Mouse (Mus musculus) neutrophil, adult 83 days (primary cell): ENCODE measurements around the gene Phldb1. TPM values are rescaled to one million over a fixed set of nuclear protein-coding genes. Genes with fewer than 3 reads are reported as not detected.

ENCODE experiments used
- total RNA-seq, 2 experiments: library from RNA; stranded (reverse); gene quantifications; one replicate each; pipeline ENCODE4 v1.2.4; 2023

The Phldb1 gene
- 1 to 10 TPM; 1.3 to 1.5 TPM for total RNA-seq

DNA sequence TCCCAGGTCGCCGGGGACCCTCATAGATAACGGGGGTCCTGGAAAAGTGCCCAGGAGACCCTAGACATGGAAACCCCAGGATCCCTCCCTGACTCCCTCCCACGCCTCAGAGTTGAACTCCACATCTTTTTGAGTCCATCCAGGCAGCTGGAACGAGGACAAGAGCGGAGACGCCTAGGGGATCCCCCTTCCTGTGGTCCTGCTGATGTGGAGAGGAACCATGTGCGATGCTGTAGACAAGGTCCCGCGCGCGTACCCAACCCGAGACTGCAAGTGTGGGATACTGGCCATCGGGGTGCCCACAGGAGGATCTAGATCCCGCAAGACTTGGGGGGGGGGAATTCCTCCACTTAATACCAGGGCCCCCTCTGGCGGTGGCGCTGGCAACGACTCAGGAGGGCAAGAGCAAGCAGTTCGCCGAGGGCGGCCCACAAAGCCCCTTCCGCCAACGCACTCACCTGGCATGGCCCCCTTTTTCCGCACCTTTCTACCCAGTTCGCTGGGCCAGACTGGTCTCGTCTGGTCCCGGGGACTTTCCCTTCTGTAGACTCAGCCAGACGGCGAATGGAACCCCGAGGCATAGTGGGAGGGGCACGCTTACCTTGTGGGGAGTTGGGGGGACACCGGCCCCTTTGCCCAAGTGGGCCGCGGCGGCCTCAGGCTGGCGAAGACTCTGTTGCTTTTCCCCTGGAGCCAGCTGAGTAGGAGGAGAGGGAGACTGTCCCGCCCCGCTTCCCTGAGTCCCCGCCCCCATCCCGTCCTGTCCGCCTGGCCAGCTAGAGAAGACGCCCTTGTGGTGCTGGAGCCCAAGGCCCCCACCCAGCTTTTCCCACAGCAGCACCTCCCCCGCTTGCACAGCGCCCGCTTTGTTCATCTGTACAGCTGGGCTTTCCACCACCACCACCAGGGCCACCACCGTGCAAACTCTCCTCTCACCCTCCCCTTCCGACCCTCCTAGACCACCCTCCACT is at the start of gene Phldb1:
Gene Phldb1, minus strand, starts transcription at position 675 of the 971 bp plus-strand sequence.

DNA sequence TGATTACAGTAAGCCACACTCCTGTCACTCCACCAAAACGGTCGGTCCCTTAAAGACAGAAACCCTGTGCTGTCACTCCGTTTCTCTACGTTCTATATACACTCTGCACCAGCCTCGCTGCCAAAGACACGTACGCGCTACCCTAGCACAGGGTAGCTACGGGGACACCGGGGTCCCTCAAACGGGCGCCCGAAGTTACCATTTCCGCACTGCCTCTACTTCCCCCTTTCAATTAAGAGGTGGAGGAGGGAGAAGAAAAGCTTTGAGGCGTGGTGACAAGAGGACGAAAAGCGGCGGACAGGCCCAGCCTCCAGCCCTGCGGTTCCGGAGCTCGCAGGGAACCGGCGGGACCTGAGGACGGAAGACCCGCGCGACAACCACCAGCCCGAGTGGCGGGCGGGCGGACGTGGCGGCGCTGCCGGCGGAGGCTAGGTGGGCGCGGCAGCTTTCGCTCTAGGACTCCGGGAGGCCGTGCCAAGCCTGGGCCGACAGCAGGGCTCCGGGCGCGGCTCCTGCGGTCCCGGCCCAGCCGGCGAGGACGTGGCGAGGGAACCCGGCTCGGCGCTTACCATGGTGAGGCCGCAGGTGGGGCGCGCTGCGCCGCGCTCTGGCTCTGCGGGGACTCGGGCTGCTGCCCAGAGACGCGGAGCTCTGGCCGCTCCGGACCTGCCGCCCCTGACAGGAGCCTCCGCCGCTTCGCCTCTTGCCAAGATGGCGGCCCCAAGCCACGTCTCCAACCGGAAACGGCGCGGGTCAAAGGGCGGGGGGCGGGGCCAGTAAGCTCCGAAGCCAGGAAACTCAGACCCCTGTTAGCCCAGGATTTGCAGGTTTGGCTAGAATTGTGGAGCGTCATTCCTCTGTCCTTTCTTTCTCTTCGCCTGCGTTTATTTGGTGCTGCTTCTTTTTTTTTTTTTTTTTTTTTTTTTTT is 32.4 kb upstream of the Phldb1 start, which contains the start of the genes Arcn1 and Ift46:
Gene Arcn1, minus strand, starts transcription at position 745 of the 928 bp plus-strand sequence.
Gene Ift46, plus strand, starts transcription at position 808 of the 928 bp plus-strand sequence.

DNA sequence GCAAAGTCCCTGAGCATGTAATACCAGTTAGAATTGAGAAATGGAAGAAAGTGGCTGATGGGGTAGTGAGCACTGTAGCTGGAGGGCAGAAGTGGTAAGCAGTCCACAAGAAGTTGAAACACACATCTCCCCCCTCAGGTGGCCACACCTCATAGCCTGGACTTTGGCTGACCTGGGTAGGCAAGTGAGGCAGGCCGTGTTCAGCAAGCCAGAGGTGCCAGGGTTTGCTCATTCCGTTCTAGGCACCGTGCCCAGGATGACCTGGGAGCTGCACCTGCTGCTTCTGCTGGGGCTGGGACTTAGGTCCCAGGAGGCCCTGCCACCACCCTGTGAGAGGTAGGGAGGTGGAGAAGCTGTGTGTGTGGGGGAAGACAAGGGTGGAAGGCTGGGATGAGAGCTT is 62.0 kb downstream of the Phldb1 start, which contains the start of gene Treh:
Gene Treh, plus strand, starts transcription at position 229 of the 400 bp plus-strand sequence.

Other genes with a start within 250 kb of the Phldb1 start
- gene Cxcr5, start 173.3 kb downstream of the Phldb1 start, total RNA-seq, result under 1 TPM; 0.46 to 0.77 TPM
- gene Ddx6, start 130.3 kb downstream of the Phldb1 start, total RNA-seq, result 100 to 1,000 TPM; 108 to 128 TPM
- not detected for gene Treh, start 62.0 kb downstream of the Phldb1 start, total RNA-seq
- 10 to 100 TPM; 79.7 to 81.0 TPM for gene Arcn1, start 32.6 kb upstream of the Phldb1 start, total RNA-seq
- gene Ift46, start 32.7 kb upstream of the Phldb1 start, total RNA-seq, result 10 to 100 TPM; 22.1 to 26.1 TPM
- under 1 TPM; 0.18 to 0.71 TPM for gene Tmem25, start 64.1 kb upstream of the Phldb1 start, total RNA-seq
- under 1 TPM; 0.64 to 0.81 TPM for gene Ttc36, start 67.9 kb upstream of the Phldb1 start, total RNA-seq
- 10 to 100 TPM; 38.1 to 46.8 TPM for gene Kmt2a, start 146.1 kb upstream of the Phldb1 start, total RNA-seq
- 100 to 1,000 TPM; 161 to 170 TPM for gene Atp5l, start 185.5 kb upstream of the Phldb1 start, total RNA-seq
- gene Ube4a, start 230.4 kb upstream of the Phldb1 start, total RNA-seq, result 10 to 100 TPM; 69.0 to 81.5 TPM
- gene Cd3g, start 245.2 kb upstream of the Phldb1 start, total RNA-seq, result 1 to 10 TPM in 1 of 2 experiments, under 1 TPM in 1; 0.81 to 1.1 TPM
- gene Cd3d, start 246.6 kb upstream of the Phldb1 start, total RNA-seq, result 100 to 1,000 TPM; 108 to 125 TPM